Mouse (Mus musculus) forelimb bud, embryonic 11.5 days (tissue): ENCODE results near the gene Pfdn6.
"Not testable (repeated sequence)": the region's sequence is repeated elsewhere in the genome, so short reads cannot be mapped to it uniquely, and the experiment has no call there.

Source experiments
- DNase-seq: peaks from one replicate; pipeline ENCODE4 v3.0.0-alpha.2; 2012; ENCODE audit warnings: low read depth, low spot score

Gene Pfdn6

GRCm38 (mm10) chr17:33940206-33940805 is at the start of gene Pfdn6, which contains the start of gene Wdr46:
TSS of gene Pfdn6 (minus strand) at chr17:33940343.
TSS of gene Wdr46 (plus strand) at chr17:33940660.
- DNase-seq: peak; percentile 90

DNA sequence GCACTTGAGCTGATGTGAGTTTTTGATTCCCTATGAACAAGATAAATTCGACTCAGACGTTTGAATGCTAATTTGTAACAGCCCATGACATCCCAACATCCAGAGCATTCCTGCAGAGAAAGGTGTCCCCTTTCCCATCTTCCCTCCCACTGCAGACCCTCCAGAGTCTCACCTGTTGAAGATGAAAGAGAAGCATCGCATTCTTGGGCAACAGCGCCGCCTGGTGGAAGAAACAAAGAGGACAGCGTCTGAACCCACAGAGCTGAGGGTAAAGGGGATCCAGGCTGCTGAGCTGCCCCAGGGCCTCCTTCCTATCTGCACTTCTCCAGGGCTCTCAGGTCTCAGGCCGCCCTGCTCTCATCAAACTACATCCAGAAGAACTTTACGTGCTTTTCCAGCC is 42.0 kb upstream of the Pfdn6 start:
- DNase-seq: not testable (repeated sequence)

- not testable (repeated sequence) for DNase-seq
These were observed 41.2 kb upstream of the Pfdn6 start for GRCm38 (mm10) chr17:33981192-33981909.

GRCm38 (mm10) chr17:33980181-33981035 is 40.3 kb upstream of the Pfdn6 start:
- DNase-seq: no peak

DNA sequence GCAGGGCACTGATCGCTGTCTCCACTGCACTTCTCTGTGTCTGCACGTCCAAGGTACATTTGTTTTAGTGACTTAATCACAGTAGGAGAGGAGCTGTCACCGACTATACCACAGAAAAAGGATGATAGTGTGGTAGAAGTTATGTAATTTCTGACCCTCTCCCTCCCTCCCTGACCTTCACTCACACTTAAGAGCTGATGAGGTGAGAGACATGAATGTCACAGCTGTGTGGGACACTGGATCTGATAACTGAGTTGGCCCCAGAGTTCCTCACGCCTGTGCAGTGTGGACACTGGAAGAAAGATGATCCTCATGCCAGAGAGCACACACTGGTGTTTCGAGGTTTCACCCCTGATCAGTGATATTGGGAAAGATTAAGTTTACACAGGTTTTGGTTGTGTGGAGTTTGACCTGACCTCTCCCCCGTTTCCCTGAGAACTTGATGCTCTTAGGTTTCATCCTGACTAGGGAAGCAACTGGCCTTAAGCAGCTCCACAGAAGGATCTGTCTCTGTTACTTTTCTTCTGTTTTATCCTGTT is 39.4 kb upstream of the Pfdn6 start:
- no peak for DNase-seq

- DNase-seq: no peak
These were observed 38.5 kb upstream of the Pfdn6 start for GRCm38 (mm10) chr17:33978631-33979031.

DNA sequence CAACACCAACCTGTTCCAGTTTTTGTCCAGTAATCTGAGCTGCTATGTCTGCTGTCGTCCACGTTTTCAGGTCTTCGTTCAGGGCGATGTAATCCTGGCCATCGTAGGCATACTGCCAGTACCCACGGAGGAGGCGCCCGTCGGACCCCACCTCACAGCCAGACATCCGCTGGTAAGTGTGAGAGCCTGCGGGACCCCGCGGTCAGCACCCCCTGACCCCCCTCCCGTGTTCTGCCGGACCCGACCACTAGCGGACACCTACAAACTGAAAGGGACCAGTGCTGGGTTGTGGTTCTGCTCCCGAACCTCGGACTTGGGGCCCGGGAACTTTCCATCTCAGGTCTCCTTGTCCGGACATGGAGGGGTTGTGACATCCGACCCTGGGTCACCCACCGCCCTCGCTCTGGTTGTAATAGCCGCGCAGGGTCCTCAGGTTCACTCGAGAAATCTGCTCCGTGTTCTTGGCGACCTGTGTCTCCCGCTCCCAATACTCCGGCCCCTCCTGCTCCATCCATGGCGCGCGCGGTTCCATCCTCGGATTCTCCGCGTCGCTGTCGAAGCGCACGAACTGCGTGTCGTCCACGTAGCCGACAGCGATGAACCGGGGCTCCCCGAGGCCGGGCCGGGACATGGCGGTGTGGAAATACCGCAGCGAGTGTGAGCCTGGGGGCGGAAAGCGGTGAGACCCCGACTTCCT is 37.9 kb upstream of the Pfdn6 start:
- no peak for DNase-seq

DNA sequence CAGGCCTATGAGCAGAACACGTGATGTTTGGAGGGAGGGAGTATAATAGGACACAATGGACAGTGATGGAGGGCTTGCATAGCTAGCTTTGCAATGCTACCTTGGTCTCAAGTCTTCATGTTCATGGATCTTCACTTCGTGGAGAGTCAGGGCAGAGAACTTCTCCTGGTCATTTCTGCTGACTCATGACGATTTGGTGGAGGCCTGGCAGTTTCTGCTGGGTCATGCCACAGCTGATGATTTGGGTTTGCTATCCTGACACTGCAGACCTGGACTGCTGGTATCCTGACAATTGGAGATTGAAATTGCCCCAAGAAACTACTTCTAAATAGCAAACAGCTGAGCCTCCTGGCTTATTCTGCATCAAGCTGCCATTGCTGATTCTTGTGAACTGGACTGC is 33.4 kb upstream of the Pfdn6 start:
- no peak for DNase-seq

DNA sequence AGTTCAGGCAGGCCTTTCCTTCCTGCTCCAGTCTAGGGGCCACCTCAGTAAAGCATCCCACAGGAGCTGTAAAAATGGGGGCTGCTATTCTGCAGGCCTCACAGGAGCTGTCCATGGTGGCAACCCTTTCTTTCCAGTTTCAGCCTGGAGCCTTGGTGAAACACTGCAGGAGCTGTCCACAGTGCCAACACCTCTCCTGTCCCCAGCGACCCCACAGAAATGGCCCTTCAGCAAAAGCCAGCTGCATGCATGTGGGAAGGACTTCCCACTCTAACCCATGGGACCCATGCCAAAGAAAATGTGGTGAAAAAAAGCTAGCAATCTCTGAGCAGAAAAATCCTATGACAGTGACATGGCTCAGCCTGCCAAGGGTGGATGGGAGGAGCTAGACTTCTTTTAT is 32.5 kb upstream of the Pfdn6 start:
- peak; percentile 59 for DNase-seq

DNA sequence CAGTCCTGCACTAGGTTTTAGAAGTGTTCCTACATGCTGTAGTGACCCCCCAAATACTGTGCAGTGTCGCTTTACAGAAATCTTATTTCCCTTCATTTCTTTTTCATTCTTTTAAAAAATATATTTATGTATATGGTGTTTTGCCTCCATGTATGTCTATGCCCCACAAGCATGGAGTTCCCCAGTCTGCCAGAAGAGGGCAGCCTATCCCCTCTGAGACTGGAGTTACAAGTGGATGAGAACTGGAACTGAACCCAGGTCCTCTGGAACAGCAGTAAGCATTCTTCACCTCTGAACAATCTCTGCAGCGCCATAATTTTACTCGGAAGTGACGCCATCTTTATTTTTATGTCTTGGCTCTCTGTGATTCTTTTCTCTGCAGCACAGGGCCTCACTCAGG is 29.3 kb upstream of the Pfdn6 start:
- DNase-seq: no peak

GRCm38 (mm10) chr17:33968927-33969326 is 28.8 kb upstream of the Pfdn6 start:
- peak; percentile 52 for DNase-seq

DNA sequence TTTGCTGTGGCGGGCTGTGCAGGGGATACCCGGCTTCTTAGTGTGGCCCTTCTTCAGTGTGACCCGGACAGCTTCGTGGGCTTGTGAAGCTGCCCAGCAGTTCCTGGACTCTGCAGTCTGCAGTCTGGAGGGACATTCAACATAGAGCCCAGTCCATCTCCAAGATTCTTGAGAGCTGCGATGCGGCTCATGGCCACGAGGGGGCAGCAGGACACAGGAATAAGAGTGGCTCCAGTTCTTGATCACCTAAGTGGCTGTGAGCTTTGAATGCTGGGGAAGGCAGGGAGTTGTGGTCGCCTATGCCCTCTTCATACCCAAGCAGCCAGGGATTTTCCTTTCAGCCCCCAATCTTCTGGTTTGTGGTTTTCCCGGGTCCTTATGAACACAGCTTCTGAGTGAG is 28.3 kb upstream of the Pfdn6 start:
- peak; percentile 70 for DNase-seq

DNA sequence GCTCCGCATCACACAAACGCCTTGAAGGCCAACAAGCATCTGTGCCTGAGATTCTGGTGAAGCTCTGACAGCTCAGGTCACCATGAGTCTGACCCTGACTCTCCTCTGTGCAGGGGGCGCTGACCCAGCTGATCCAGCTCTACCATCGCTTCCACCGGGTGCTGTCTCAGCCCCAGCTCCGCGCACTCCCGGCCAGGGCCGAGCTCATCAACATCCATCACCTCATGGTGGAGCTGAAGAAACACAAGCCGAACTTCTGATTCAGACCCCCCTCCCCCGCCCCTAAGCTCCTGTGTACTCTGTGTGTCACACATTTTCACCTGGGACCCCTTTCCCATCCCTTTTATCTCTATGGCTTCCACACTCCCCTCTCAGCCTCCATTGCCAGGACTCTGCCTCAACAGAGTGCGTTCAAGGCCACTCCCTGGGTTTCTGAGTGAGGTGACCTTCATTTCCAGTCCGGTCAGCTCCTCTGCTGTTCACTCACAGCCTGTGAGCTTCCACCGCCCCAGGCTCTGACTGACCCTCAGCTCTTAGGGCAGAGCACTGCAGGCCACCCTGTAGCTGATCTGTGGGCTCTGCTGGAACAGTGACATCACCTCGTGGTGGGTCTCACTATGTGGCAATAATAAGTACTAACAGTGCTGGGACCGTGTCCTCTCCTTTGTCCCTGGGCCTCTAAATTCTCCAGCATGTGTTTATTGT is 25.9 kb upstream of the Pfdn6 start:
- no peak for DNase-seq

DNA sequence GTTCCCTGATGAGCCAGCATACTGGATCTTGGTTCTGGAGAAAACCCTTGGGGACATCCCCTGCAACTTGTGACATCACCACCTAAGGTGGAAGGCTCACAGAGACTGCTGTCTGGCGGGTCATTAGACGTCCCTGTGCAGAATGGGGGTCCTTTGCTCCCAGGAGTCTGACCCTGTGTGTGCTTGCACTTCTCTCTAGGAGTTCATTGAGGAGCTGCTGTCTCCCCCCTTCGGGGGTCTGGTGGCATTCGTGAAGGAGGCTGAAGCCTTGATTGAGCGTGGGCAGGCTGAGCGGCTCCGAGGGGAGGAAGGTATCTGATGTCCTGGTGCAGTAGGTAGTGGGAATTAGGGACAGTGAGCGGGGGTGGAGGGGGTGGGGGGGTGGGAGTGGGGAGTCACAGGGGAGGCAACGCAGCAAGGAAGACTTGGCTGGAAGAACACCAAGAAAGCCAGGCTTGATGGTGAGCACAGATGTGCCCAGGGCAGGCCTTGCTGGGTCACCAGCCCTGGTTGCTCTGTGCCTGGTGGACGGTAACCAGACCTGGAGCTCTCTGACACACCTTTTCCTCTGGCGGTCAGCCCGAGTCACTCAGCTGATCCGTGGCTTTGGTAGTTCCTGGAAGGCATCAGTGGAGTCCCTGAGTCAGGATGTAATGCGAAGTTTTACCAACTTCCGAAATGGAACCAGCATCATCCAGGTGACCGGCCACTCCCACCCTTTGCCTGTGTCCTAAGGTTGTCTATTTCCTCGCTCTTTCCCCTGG is 25.1 kb upstream of the Pfdn6 start:
- DNase-seq: no peak

GRCm38 (mm10) chr17:33962876-33963275 is 22.7 kb upstream of the Pfdn6 start:
- no peak for DNase-seq

DNA sequence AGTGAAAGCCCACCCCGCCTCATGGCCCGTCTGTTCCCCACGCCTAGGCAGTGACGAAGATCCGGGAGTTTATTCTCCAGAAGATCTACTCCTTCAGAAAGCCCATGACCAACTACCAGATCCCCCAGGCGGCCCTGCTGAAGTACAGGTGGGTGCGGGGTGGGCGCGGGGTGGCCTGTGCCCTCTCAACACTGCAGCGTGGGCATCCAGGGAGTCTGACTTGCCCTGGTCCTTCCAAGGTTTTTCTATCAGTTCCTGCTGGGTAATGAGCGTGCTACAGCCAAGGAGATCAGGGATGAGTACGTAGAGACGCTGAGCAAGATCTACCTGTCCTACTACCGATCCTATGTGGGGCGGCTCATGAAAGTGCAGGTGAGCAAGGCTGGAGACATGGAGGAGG is 19.8 kb upstream of the Pfdn6 start:
- DNase-seq: no peak

DNA sequence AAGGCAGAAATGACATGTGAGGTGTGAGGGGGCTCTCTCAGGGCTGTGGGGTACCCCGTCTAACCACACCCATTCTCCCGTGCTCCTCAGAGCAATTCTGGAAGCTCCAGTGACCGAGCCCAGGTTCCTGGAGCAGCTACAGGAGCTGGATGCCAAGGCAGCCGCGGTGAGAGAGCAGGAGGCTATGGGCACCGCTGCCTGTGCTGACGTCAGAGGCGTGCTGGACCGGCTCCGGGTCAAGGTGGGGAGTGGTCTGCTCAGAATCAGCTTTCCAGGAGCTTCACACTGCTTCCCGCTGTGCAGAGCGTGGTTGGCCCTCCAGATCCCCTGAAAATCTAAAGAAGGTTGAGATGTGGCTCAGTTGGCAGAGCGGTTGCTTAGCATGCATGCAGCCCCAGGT is 19.0 kb upstream of the Pfdn6 start:
- no peak for DNase-seq

DNA sequence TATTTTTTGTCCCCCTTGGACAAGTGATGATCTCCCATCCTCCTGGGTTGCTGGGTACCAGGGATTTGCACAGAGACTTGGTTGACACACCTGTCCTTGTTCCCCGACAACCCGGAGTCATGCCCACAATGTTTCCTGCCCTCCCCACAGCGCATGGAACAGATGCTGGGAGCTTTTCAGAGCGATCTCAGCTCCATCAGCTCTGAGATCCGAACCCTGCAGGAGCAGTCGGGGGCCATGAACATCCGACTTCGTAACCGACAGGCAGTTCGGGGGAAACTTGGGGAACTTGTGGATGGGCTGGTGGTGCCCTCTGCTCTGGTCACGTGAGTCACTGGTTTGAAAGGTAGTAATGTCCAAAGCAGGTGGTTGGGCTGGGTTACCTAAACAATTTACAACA is 18.3 kb upstream of the Pfdn6 start:
- no peak for DNase-seq

- DNase-seq: no peak
These were observed 17.4 kb upstream of the Pfdn6 start for GRCm38 (mm10) chr17:33957493-33957892.

GRCm38 (mm10) chr17:33956336-33956735 is 16.2 kb upstream of the Pfdn6 start:
- DNase-seq: no peak
